Mouse (Mus musculus) MEL (cell line): ENCODE measurements at regions not wholly inside any gene's neighbourhood (a gene's known extent, or its start where the extent isn't known, plus 50 kb on each side); places are given as distances from the start of the nearest gene placed in this dataset.

Experiments used
- BHLHE40 ChIP-seq: IDR thresholded peaks from 2 replicates; pipeline ENCODE4 v1.6.1; 2012; ENCODE audit warnings: low read depth, mild to moderate bottlenecking, inconsistent platforms, low read length, improper control_type of control experiment, borderline replicate concordance
- CHD1 ChIP-seq: IDR thresholded peaks from 2 replicates; pipeline ENCODE4 v1.6.1; 2012; ENCODE audit warnings: low read depth, mild to moderate bottlenecking, inconsistent platforms, low read length, improper control_type of control experiment
- CTCF ChIP-seq, 3 experiments: IDR thresholded peaks in 2 of 3; conservative IDR thresholded peaks in 1 of 3; 2 replicates each; pipeline ENCODE4 v1.5.1; 2011 to 2012; ENCODE audit warnings: low read length in 3 of 3, low read depth in 2 of 3, mild to moderate bottlenecking in 2 of 3, improper control_type of control experiment in 1 of 3, inconsistent platforms in 1 of 3, mixed read lengths in 1 of 3, moderate library complexity in 1 of 3; ENCODE audit not compliant: control insufficient read depth in 1 of 3, insufficient read depth in 1 of 3, poor library complexity in 1 of 3, severe bottlenecking in 1 of 3
- E2F4 ChIP-seq: IDR thresholded peaks from 2 replicates; pipeline ENCODE4 v1.6.1; 2011; ENCODE audit warnings: low read depth, low read length, improper control_type of control experiment, borderline replicate concordance
- ELF1 ChIP-seq: IDR thresholded peaks from 2 replicates; pipeline ENCODE4 v1.6.1; 2014; ENCODE audit warnings: low read depth, mild to moderate bottlenecking, inconsistent platforms, low read length, improper control_type of control experiment, moderate library complexity
- EP300 ChIP-seq, 2 experiments: IDR thresholded peaks; 2 replicates each; pipeline ENCODE4 v1.6.1; 2011; ENCODE audit warnings: improper control_type of control experiment in 2 of 2, low read length in 2 of 2, low read depth in 1 of 2, mild to moderate bottlenecking in 1 of 2
- HCFC1 ChIP-seq: IDR thresholded peaks from 2 replicates; pipeline ENCODE4 v1.6.1; 2012; ENCODE audit warnings: low read depth, mild to moderate bottlenecking, inconsistent platforms, low read length, improper control_type of control experiment, moderate library complexity
- MAZ ChIP-seq: IDR thresholded peaks from 2 replicates; pipeline ENCODE4 v1.6.1; 2012; ENCODE audit warnings: low read depth, mild to moderate bottlenecking, inconsistent platforms, low read length, improper control_type of control experiment
- MEF2A ChIP-seq: IDR thresholded peaks from 2 replicates; pipeline ENCODE4 v1.6.1; 2014; ENCODE audit warnings: low read depth, mild to moderate bottlenecking, inconsistent platforms, low read length, improper control_type of control experiment; ENCODE audit not compliant: poor library complexity, insufficient replicate concordance, severe bottlenecking; ENCODE audit errors: extremely low read depth
- NRF1 ChIP-seq: IDR thresholded peaks from 2 replicates; pipeline ENCODE4 v1.6.1; 2014; ENCODE audit warnings: low read depth, mild to moderate bottlenecking, inconsistent platforms, low read length, improper control_type of control experiment, moderate library complexity; ENCODE audit not compliant: poor library complexity, insufficient read depth, severe bottlenecking
- POLR2A ChIP-seq, 2 experiments: IDR thresholded peaks; 2 replicates each; pipeline ENCODE4 v1.6.1; 2011 to 2012; ENCODE audit warnings: low read length in 2 of 2, mild to moderate bottlenecking in 2 of 2, control low read depth in 1 of 2, improper control_type of control experiment in 1 of 2, low read depth in 1 of 2, moderate library complexity in 1 of 2; ENCODE audit not compliant: control insufficient read depth in 1 of 2, insufficient read depth in 1 of 2, poor library complexity in 1 of 2

DNA sequence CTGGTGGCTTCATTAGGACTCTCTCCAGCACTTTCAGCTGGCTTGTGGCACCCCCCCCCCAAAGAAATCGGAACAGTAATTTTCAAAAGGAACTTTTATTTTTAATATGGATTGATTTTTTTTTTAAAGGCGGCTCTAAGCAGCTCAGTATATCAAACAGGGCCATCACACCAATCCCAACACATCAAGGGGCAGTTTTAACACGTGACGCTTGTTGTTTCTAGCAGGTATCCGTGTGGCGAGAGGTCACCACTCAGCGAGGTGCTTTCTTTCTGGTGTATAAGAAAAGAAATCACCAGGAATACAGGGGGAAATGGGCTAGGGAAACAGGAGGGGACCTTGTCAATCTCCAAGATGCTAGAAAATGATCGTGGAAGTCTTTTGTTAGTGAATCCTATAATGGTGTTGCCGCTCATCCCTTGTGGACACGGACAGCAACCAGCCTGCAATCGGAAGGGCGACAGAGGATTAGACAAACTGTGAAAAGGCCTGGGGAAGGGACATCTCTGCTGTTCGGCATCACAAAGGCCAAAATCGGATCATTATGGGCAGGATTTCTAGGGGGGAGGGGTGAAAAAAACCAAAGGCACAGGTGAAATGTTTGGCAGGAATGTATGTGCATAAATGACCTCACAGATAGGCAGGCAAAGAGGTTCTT lies 503.7 kb upstream of the Atp11b start:
- no peak for TF ChIP-seq ELF1
- TF ChIP-seq CTCF (IDR thresholded peaks at IDR 0.05 in 2 of 3, conservative IDR thresholded peaks at IDR 0.05 in 1 of 3; ENCODE audit: control insufficient read depth in 1 of 3, insufficient read depth in 1 of 3, low read depth in 2 of 3, low read length in 3 of 3, poor library complexity in 1 of 3, severe bottlenecking in 1 of 3): no peak
- TF ChIP-seq MEF2A: no peak
- no peak for TF ChIP-seq MAZ
- TF ChIP-seq POLR2A (IDR thresholded peaks at IDR 0.05; ENCODE audit: control insufficient read depth in 1 of 2, insufficient read depth in 1 of 2, low read depth in 1 of 2, low read length in 2 of 2, poor library complexity in 1 of 2): no peak
- TF ChIP-seq EP300 (IDR thresholded peaks at IDR 0.05; ENCODE audit: low read depth in 1 of 2, low read length in 2 of 2): no peak
- no peak for TF ChIP-seq BHLHE40
- TF ChIP-seq E2F4: no peak
- TF ChIP-seq HCFC1: no peak
- no peak for TF ChIP-seq CHD1
- no peak for TF ChIP-seq NRF1
